Mouse (Mus musculus): ENCODE measurements around the gene Olfr721-ps1. TPM values are rescaled to one million over a fixed set of nuclear protein-coding genes. Genes with fewer than 3 reads are reported as not detected.

The Olfr721-ps1 gene
- not detected for polyA plus RNA-seq (2017; shearing (Covaris generic))

GRCm38 (mm10) chr14:14400998-14401397 is at the start of gene Olfr721-ps1:
Gene Olfr721-ps1, plus strand, starts transcription at chr14:14401298.

Other genes with a start within 250 kb of the Olfr721-ps1 start
- gene Olfr720, start 214.5 kb upstream of the Olfr721-ps1 start, polyA plus RNA-seq (2017; shearing (Covaris generic)): not detected
- 0.10 TPM for gene Olfr31, start 78.5 kb upstream of the Olfr721-ps1 start, polyA plus RNA-seq (2017; shearing (Covaris generic))
- gene Il3ra, start 55.0 kb upstream of the Olfr721-ps1 start, polyA plus RNA-seq (2017; shearing (Covaris generic)): 16.8 TPM